Mouse (Mus musculus): ENCODE results near the gene Acp1. TPM values are rescaled to one million over a fixed set of nuclear protein-coding genes. Genes with fewer than 3 reads are reported as not detected.
A peak's percentile ranks its signal among the peaks of the same experiment; 100 is the strongest.

Gene Acp1
- 216 and 230 TPM in 2 replicates for polyA plus RNA-seq (2014; fragmentation: Nextera tagmentation; extraction: Ambion mirVana)

GRCm38 (mm10) chr12:30911261-30912047 is at the start of gene Acp1, which contains the start of gene Sh3yl1:
TSS of gene Acp1 (minus strand) at chr12:30911589.
TSS of gene Sh3yl1 (plus strand) at chr12:30911668.
- Histone ChIP-seq H3K9me3 (ENCODE audit: control insufficient read depth, low read length) (no peaks in the 10 kb centered on the region), H3K4me1 (ENCODE audit: control insufficient read depth, insufficient read depth, low read length) (peaks cover 10% of the 10 kb centered on the region), H3K36me3 (ENCODE audit: control insufficient read depth, insufficient read depth, low read length) (no peaks in the 10 kb centered on the region; the same call in 1 of the 2 replicates), H3K9ac (ENCODE audit: low read depth, low read length) (peak within 1 kb of the TSS; percentile 81), H3K27me3 (ENCODE audit: control insufficient read depth, insufficient read depth, low read length) (no peaks in the 10 kb centered on the region), H3K4me3 (ENCODE audit: low read length) (peak within 1 kb of the TSS; percentile 73), H3K4me2 (replicated peaks; ENCODE audit: low read depth, low read length) (peak within 1 kb of the TSS; percentile 95), H3K27ac (ENCODE audit: low read depth, low read length) (peak within 1 kb of the TSS; percentile 48; the same call in 1 of the 2 replicates)
- under 1% methylated on average over 52 of the region's 52 CpGs for WGBS
- peak; percentile 97 for ATAC-seq (ENCODE audit: low FRiP score, low TSS enrichment)

GRCm38 (mm10) chr12:30944197-30944596 is 32.8 kb upstream of the Acp1 start:
- H3K27me3 ChIP-seq (ENCODE audit: control insufficient read depth, insufficient read depth, low read length), result no peaks in the 10 kb centered on the region
- H3K4me2 ChIP-seq (replicated peaks; ENCODE audit: low read depth, low read length), result no peak overlapping the region
- no peak overlapping the region; the same call in 1 of the 2 replicates for H3K27ac ChIP-seq (ENCODE audit: low read depth, low read length)
- 48% methylated on average over 3 of the region's 3 CpGs for WGBS
- H3K4me1 ChIP-seq (ENCODE audit: control insufficient read depth, insufficient read depth, low read length), result no peaks in the 10 kb centered on the region
- no peaks in the 10 kb centered on the region for H3K9me3 ChIP-seq (ENCODE audit: control insufficient read depth, low read length)
- H3K4me3 ChIP-seq (ENCODE audit: low read length), result no peak overlapping the region
- ATAC-seq (ENCODE audit: low FRiP score, low TSS enrichment), result no peak
- H3K9ac ChIP-seq (ENCODE audit: low read depth, low read length), result no peak overlapping the region
- H3K36me3 ChIP-seq (ENCODE audit: control insufficient read depth, insufficient read depth, low read length), result peaks cover 7% of the 10 kb centered on the region

DNA sequence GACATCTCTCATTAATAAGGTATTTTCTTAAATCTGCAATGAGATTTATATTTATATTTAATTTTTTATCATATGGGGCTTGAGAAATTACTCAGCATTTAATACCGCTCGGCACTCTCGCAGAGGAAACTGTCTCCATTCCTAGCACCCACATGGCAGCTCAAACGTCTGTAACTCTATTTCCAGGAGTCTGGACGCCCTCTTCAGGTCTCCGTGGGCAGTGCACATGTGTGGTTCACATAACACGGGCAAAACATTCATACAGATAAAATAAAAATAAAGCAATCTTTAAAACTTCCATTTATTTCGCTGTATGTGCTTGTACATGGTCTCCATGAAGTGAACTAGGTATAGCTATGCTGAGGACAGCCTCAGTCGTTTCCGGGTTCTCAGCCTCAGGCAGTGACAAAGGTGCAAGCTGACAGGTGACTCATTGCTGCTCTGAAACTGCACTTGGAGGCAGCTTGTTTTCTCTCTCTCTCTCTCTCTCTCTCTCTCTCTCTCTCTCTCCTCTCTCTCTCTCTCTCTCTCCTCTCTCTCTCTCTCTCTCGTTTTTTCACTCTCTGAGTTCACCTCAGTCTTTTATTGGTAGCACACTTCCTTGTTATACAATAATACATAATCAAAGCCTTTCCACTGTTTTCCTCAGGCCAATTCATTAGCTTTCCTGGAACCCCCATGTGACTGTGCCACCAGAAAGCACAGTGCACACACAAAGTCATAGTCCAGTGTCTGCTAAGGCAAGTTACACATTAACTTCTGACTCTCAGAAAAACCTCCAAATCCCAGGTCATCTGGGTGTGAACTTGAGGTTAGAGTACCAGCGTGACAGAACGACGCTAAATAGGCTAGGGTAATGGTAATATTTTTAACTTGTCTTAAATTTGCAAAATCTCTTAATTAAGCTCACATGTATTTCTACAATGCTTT is 31.9 kb upstream of the Acp1 start:
- peaks cover 7% of the 10 kb centered on the region for H3K36me3 ChIP-seq (ENCODE audit: control insufficient read depth, insufficient read depth, low read length)
- 81% methylated on average over 14 of the region's 14 CpGs for WGBS
- no peak overlapping the region for H3K27ac ChIP-seq (ENCODE audit: low read depth, low read length)
- H3K9ac ChIP-seq (ENCODE audit: low read depth, low read length), result no peak overlapping the region
- H3K27me3 ChIP-seq (ENCODE audit: control insufficient read depth, insufficient read depth, low read length), result no peaks in the 10 kb centered on the region
- H3K9me3 ChIP-seq (ENCODE audit: control insufficient read depth, low read length), result no peaks in the 10 kb centered on the region
- H3K4me2 ChIP-seq (replicated peaks; ENCODE audit: low read depth, low read length), result no peak overlapping the region
- H3K4me1 ChIP-seq (ENCODE audit: control insufficient read depth, insufficient read depth, low read length), result no peaks in the 10 kb centered on the region
- ATAC-seq (ENCODE audit: low FRiP score, low TSS enrichment), result no peak
- H3K4me3 ChIP-seq (ENCODE audit: low read length), result no peak overlapping the region

- no peaks in the 10 kb centered on the region for H3K27me3 ChIP-seq (ENCODE audit: control insufficient read depth, insufficient read depth, low read length)
- H3K4me1 ChIP-seq (ENCODE audit: control insufficient read depth, insufficient read depth, low read length), result no peaks in the 10 kb centered on the region
- 53% methylated on average over 2 of the region's 2 CpGs for WGBS
- no peak overlapping the region for H3K27ac ChIP-seq (ENCODE audit: low read depth, low read length)
- H3K4me3 ChIP-seq (ENCODE audit: low read length), result no peak overlapping the region
- no peak overlapping the region for H3K9ac ChIP-seq (ENCODE audit: low read depth, low read length)
- H3K36me3 ChIP-seq (ENCODE audit: control insufficient read depth, insufficient read depth, low read length), result peaks cover 7% of the 10 kb centered on the region
- H3K4me2 ChIP-seq (replicated peaks; ENCODE audit: low read depth, low read length), result no peak overlapping the region
- no peaks in the 10 kb centered on the region for H3K9me3 ChIP-seq (ENCODE audit: control insufficient read depth, low read length)
- ATAC-seq (ENCODE audit: low FRiP score, low TSS enrichment), result no peak
Measured at GRCm38 (mm10) chr12:30936899-30937298, 25.5 kb upstream of the Acp1 start.

DNA sequence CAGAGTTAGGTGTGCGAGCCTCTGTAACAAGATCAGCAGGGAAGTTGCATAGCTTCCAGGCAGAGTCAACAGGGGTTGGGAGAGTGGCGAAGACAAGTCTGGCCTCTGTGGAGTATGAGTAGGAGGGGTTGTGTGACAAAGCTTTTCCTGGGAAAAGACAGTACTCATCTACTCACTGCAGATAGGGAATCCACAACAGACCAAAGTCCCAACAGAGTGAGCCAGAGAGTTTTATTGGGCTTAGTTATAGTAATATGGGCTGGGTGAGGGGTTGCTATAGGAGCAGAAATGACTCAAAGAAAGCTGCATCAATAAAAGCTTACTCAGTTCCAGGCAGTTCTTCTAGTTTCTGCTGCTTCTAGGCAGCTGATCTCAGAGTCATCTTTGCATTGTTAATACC is 21.9 kb upstream of the Acp1 start:
- WGBS, result 86% methylated on average over 2 of the region's 2 CpGs
- H3K36me3 ChIP-seq (ENCODE audit: control insufficient read depth, insufficient read depth, low read length), result no peaks in the 10 kb centered on the region

DNA sequence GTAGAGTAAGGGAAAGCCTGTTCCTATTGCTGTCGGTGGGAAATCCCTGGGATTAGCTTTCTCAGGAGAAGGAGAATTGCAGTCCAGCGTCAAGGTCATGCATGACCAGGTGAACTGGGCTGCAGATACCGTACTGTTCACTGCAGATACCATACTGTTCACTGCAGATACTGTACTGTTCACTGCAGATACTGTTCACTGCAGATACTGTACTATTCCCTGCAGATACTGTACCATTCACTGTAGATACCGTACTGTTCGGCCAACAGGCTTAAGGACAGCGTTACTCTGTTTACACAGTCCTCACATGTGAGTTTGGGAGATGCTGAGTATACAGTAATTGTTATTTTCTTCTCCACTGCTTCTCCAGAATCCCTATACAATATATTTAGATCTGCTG is 16.8 kb upstream of the Acp1 start:
- Histone ChIP-seq H3K36me3 (ENCODE audit: control insufficient read depth, insufficient read depth, low read length) (0 out of 2 replicates have a peak, but pooled peaks cover 3% of the 10 kb centered on the region), H3K4me3 (ENCODE audit: low read length) (no peak overlapping the region), H3K9me3 (ENCODE audit: control insufficient read depth, low read length) (no peaks in the 10 kb centered on the region), H3K27ac (ENCODE audit: low read depth, low read length) (no peak overlapping the region), H3K9ac (ENCODE audit: low read depth, low read length) (no peak overlapping the region), H3K4me1 (ENCODE audit: control insufficient read depth, insufficient read depth, low read length) (no peaks in the 10 kb centered on the region), H3K27me3 (ENCODE audit: control insufficient read depth, insufficient read depth, low read length) (no peaks in the 10 kb centered on the region), H3K4me2 (replicated peaks; ENCODE audit: low read depth, low read length) (no peak overlapping the region)
- no peak for ATAC-seq (ENCODE audit: low FRiP score, low TSS enrichment)
- WGBS, result 86% methylated on average over 6 of the region's 6 CpGs

More for the DNA sequence above, 21.9 kb upstream of the Acp1 start:
- H3K9ac ChIP-seq (ENCODE audit: low read depth, low read length), result no peak overlapping the region
- no peak overlapping the region for H3K4me3 ChIP-seq (ENCODE audit: low read length)
- ATAC-seq (ENCODE audit: low FRiP score, low TSS enrichment), result no peak
- no peaks in the 10 kb centered on the region for H3K4me1 ChIP-seq (ENCODE audit: control insufficient read depth, insufficient read depth, low read length)
- H3K27ac ChIP-seq (ENCODE audit: low read depth, low read length), result no peak overlapping the region
- H3K9me3 ChIP-seq (ENCODE audit: control insufficient read depth, low read length), result no peaks in the 10 kb centered on the region
- H3K27me3 ChIP-seq (ENCODE audit: control insufficient read depth, insufficient read depth, low read length), result no peaks in the 10 kb centered on the region
- no peak overlapping the region for H3K4me2 ChIP-seq (replicated peaks; ENCODE audit: low read depth, low read length)

DNA sequence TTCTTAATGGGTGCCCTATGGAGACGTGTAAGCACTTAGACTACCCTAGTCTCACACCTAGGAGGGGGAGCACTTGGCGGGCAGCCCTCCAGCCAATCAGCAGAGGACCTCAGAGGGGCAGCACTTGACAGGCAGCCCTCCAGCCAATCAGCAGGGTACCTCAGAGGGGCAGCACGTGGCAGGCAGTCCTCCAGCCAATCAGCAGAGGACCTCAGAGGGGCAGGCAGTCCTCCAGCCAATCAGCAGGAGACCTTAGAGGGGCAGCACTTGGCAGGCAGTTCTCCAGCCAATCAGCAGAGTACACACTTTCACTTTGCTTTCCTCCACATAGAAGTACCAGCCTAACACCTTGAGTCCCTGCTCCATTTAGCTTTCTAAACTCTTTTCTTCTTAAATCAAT is 11.0 kb upstream of the Acp1 start:
- Histone ChIP-seq H3K27me3 (ENCODE audit: control insufficient read depth, insufficient read depth, low read length) (no peaks in the 10 kb centered on the region), H3K4me2 (replicated peaks; ENCODE audit: low read depth, low read length) (no peak overlapping the region), H3K9me3 (ENCODE audit: control insufficient read depth, low read length) (no peaks in the 10 kb centered on the region), H3K4me3 (ENCODE audit: low read length) (no peak overlapping the region), H3K27ac (ENCODE audit: low read depth, low read length) (no peak overlapping the region), H3K9ac (ENCODE audit: low read depth, low read length) (no peak overlapping the region), H3K36me3 (ENCODE audit: control insufficient read depth, insufficient read depth, low read length) (0 out of 2 replicates have a peak, but pooled peaks cover 3% of the 10 kb centered on the region), H3K4me1 (ENCODE audit: control insufficient read depth, insufficient read depth, low read length) (no peaks in the 10 kb centered on the region)
- WGBS, result 78% methylated on average over 3 of the region's 3 CpGs
- ATAC-seq (ENCODE audit: low FRiP score, low TSS enrichment), result no peak

- Histone ChIP-seq H3K9ac (ENCODE audit: low read depth, low read length) (no peak overlapping the region; the same call in 1 of the 2 replicates), H3K9me3 (ENCODE audit: control insufficient read depth, low read length) (no peaks in the 10 kb centered on the region), H3K4me1 (ENCODE audit: control insufficient read depth, insufficient read depth, low read length) (peaks cover 10% of the 10 kb centered on the region), H3K27ac (ENCODE audit: low read depth, low read length) (no peak overlapping the region), H3K36me3 (ENCODE audit: control insufficient read depth, insufficient read depth, low read length) (no peaks in the 10 kb centered on the region; the same call in 1 of the 2 replicates), H3K4me2 (replicated peaks; ENCODE audit: low read depth, low read length) (peak overlapping the region; percentile 95), H3K4me3 (ENCODE audit: low read length) (peak overlapping the region; percentile 73), H3K27me3 (ENCODE audit: control insufficient read depth, insufficient read depth, low read length) (no peaks in the 10 kb centered on the region)
- WGBS, result 53% methylated on average over 3 of the region's 3 CpGs
- no peak for ATAC-seq (ENCODE audit: low FRiP score, low TSS enrichment)
Measured at GRCm38 (mm10) chr12:30912840-30913239, 1.5 kb upstream of the Acp1 start.
